Mouse (Mus musculus) kidney, adult 11 months (tissue): ENCODE results near the gene Brca2.
A peak's percentile ranks its signal among the peaks of the same experiment; 100 is the strongest.
"Not testable (repeated sequence)": the region's sequence is repeated elsewhere in the genome, so short reads cannot be mapped to it uniquely, and the experiment has no call there.

ENCODE experiments used
- DNase-seq: peaks from one replicate; pipeline ENCODE4 v3.0.0; 2022

Brca2 gene

GRCm38 (mm10) chr5:150521937-150522866 lies at the start of gene Brca2:
Gene Brca2 (plus strand): TSS chr5:150522630.
- peak; percentile 75 for DNase-seq

GRCm38 (mm10) chr5:150477364-150477763 lies 45.1 kb upstream of the Brca2 start:
- DNase-seq, result no peak

GRCm38 (mm10) chr5:150478612-150479011 lies 43.8 kb upstream of the Brca2 start:
- DNase-seq, result no peak

- peak; percentile 9 for DNase-seq
These were observed 37.2 kb upstream of the Brca2 start for GRCm38 (mm10) chr5:150485198-150485597.

GRCm38 (mm10) chr5:150490285-150490684 lies 32.1 kb upstream of the Brca2 start:
- DNase-seq, result no peak

- DNase-seq, result no peak
These were observed 31.6 kb upstream of the Brca2 start for GRCm38 (mm10) chr5:150490821-150491220.

GRCm38 (mm10) chr5:150491573-150492173 lies 30.8 kb upstream of the Brca2 start:
- not testable (repeated sequence) for DNase-seq

GRCm38 (mm10) chr5:150495792-150496191 lies 26.6 kb upstream of the Brca2 start:
- no peak for DNase-seq

- no peak for DNase-seq
These were observed 11.8 kb upstream of the Brca2 start for GRCm38 (mm10) chr5:150510451-150511225.

- DNase-seq, result no peak
These were observed 9.2 kb upstream of the Brca2 start for GRCm38 (mm10) chr5:150513264-150513663.

GRCm38 (mm10) chr5:150514027-150514426 lies 8.4 kb upstream of the Brca2 start:
- no peak for DNase-seq

- DNase-seq, result no peak
These were observed 4.4 kb upstream of the Brca2 start, which contains the start of gene Zar1l for GRCm38 (mm10) chr5:150518064-150518463. Gene Zar1l (minus strand): TSS chr5:150518164.

GRCm38 (mm10) chr5:150519551-150519950 lies 2.9 kb upstream of the Brca2 start:
- no peak for DNase-seq

- no peak for DNase-seq
These were observed 421 bp downstream of the Brca2 start for GRCm38 (mm10) chr5:150522867-150523234.

GRCm38 (mm10) chr5:150525239-150525638 lies 2.8 kb downstream of the Brca2 start:
- no peak for DNase-seq

GRCm38 (mm10) chr5:150541302-150541701 lies 18.9 kb downstream of the Brca2 start:
- no peak for DNase-seq

- DNase-seq, result no peak
These were observed 20.8 kb downstream of the Brca2 start for GRCm38 (mm10) chr5:150543184-150543583.

GRCm38 (mm10) chr5:150551637-150552036 lies 29.2 kb downstream of the Brca2 start:
- no peak for DNase-seq

GRCm38 (mm10) chr5:150559519-150560103 lies 37.2 kb downstream of the Brca2 start:
- no peak for DNase-seq

- no peak for DNase-seq
These were observed 38.4 kb downstream of the Brca2 start for GRCm38 (mm10) chr5:150560851-150561250.

GRCm38 (mm10) chr5:150561376-150561775 lies 38.9 kb downstream of the Brca2 start:
- DNase-seq, result no peak

GRCm38 (mm10) chr5:150561783-150562182 lies 39.4 kb downstream of the Brca2 start:
- DNase-seq, result no peak

GRCm38 (mm10) chr5:150564426-150564825 lies 42.0 kb downstream of the Brca2 start:
- DNase-seq, result no peak
